Mouse (Mus musculus): ENCODE data around the gene Dut.

The Dut gene

DNA sequence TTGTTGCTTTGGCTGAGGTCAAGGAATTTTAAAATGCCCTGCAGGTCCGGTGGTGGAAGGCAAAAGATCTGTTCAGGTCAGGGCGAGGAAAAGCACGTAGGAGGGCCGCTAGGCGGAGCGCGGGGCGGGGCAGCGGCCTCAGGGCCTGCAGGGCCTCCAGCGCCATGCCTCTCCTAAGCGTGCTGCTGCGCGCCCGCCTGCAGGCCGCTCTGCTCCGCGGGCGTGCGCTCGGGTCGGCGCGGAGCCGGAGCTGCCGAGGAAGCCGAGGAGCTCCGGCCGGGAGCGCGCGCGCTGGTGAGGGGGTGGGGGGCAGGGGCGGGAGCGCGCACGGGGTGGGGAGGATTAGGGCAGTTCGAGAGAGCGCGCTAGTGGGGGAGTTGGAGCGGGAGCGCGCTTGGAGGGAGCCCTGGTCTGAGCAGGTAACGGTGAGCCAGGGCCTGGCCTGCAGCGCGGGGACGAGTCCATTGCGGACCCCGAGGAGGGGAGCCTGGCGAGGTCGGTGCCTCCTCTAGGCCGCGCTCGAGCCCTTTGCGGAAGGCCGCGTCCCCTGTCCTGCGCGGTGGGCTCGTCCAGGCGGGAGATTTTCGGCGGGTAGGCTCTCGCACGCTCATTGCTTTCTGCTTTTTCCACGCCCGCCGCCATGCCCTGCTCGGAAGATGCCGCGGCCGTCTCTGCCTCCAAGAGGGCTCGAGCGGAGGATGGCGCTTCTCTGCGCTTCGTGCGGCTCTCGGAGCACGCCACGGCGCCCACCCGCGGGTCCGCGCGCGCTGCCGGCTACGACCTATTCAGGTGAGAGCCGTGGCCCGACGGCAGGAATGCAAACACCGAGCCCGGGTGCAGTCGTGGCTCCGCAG is at the start of gene Dut:
Gene Dut, plus strand, starts transcription at position 83 of the 854 bp plus-strand sequence.
- peak; percentile 80 to 94 for DNase-seq (ENCODE audit: low spot score in 2 of 2)

GRCm38 (mm10) chr2:125208894-125209596 is 37.9 kb upstream of the Dut start:
- DNase-seq (ENCODE audit: low spot score in 2 of 2), result no peak

- DNase-seq (ENCODE audit: low spot score in 2 of 2), result no peak
Measured at GRCm38 (mm10) chr2:125211831-125212510, 35.0 kb upstream of the Dut start.

DNA sequence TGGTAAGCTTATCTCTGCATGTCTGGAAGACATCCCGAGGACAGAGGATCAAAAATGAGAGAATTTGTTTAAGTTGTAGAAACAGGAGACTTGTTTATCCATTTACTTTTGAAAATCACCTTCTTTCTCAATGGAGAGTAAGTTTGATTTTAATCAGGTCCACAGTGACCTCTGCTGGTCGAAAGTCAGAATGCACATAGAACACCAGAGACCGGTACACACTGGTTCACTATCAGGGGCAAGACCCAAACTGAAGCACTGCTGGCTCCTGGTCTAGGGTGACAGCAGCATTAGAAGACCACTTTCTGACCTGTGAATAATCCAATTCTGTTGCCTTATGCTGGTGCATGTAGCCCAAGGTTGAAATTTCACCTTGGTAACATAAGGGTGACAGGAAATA is 32.4 kb upstream of the Dut start:
- DNase-seq (ENCODE audit: low spot score in 2 of 2), result peak; percentile 13 to 42

GRCm38 (mm10) chr2:125217286-125217685 is 29.7 kb upstream of the Dut start:
- DNase-seq (ENCODE audit: low spot score in 2 of 2), result no peak

DNA sequence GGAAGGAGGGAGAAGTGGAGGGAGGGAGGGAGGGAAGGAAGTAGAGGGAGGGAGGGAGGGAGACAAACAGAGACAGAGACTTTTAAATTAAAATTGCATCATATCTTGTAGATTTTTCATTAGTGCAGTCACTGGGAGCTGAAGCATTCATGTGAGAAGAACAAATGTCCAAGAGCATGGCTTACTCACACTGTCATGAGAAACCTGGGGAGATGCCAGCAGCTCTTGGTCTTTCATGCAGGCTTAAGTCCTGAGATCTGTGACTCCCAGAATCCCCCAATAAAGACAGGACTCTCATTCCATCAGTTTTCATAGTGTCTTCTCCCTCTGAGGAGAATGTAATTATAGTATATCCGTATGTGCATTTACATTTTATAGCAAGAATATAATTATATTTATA is 28.4 kb upstream of the Dut start:
- no peak for DNase-seq (ENCODE audit: low spot score in 2 of 2)

DNA sequence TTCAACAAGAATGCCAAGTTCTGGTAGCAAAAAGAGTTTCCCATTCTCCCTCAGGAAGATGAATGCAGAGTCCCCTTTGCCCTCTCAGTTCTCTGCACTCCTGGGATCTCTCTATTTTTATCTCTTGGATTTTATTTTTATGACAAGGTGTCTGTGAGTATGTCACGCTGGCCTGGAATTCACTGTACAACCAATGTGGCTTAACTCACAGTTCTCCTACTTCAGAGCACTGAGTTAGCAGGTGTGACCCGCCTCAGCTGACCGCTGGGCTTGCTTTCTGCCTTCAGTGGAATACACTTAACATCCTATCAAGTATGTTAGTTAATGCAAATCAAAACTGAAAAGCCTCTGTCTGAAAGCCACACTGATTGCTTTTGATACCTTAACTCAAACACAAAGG is 27.7 kb upstream of the Dut start:
- no peak for DNase-seq (ENCODE audit: low spot score in 2 of 2)

- no peak for DNase-seq (ENCODE audit: low spot score in 2 of 2)
Measured at GRCm38 (mm10) chr2:125221673-125222072, 25.3 kb upstream of the Dut start.

DNA sequence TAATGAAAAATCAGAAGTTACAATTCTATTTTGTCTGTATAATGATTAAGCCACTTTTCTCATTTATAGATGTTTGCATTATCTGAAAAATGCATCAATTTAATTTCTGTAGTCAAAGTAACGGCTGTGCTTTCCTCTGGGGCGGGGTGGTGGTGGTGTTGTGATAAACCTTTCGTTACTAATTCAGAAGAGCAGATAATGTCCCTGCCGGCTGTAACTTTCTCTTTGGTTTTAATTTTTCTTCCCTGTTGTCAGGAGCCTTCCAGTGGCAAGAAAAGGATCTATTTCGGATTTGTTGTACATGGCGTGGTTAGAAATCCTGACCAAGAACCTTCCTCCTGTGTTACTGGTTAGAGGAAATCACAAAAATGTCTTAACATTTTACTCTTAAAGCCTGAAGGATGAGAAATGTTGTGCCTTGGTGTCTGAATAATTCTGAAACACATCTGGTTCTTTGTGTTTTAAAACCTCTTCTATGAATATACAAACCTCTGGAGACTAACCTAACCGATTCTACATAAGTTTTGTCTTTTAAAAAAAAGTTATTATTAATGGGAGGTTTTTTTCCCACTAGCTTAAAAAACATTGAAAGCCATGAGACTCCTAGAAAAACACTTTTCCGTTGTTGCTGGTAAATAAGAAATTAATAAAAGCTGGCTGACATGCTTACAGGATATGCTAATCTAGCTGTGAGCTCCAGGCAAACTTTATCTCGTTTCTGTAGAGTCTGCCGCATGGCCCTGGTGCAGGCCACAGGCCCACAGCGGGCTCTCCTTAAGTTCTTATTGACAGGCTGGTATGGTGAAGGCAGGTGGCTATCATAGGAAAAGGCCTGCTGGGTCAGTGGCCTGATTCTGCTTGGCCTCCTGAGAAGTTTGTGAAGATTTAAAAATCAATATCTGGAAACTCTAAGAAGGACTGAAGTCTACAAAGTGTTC is 18.2 kb upstream of the Dut start:
- DNase-seq (ENCODE audit: low spot score in 2 of 2), result no peak

- no peak for DNase-seq (ENCODE audit: low spot score in 2 of 2)
Measured at GRCm38 (mm10) chr2:125232183-125232582, 14.8 kb upstream of the Dut start.

- DNase-seq (ENCODE audit: low spot score in 2 of 2), result no peak
Measured at GRCm38 (mm10) chr2:125233537-125233936, 13.5 kb upstream of the Dut start.

- no peak for DNase-seq (ENCODE audit: low spot score in 2 of 2)
Measured at GRCm38 (mm10) chr2:125234049-125234448, 12.9 kb upstream of the Dut start.

DNA sequence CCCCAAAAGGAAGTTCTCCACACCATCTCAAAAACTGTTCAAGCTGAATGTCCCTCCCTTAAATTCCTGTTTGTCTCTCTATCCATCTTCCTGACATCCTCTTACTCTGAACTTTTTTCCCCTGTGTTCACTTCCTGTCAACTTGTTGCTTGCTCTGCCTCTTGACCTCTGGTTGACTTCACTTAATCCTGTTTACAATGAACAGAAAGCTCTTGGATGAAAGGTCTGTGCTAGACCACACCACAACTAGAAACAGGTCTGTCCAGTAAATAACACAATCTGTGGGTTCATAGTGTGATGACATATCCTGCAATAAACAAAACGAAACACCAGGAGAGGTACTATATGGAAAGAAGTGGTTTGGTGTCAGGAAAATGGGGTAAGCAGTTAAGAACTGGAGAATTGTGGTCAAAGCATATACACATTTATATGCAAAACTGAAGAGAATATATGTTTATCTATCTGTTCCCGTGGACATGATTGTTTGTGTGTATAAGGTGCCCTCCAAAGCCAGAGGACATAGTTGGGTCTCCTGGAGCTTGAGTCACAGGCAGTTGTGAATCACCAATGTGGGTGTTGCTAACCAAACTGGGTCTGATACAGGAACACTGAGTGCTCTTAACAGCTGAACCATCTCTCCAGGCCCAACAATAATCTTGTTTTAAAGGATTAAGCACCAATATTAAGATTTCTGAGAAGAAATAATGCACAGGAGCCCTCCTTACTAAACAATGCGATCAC is 1.3 kb upstream of the Dut start:
- DNase-seq (ENCODE audit: low spot score in 2 of 2), result no peak

- DNase-seq (ENCODE audit: low spot score in 2 of 2), result no peak
Measured at GRCm38 (mm10) chr2:125246669-125247068, 321 bp upstream of the Dut start.

- DNase-seq (ENCODE audit: low spot score in 2 of 2), result no peak
Measured at GRCm38 (mm10) chr2:125247962-125248235, 909 bp downstream of the Dut start.

DNA sequence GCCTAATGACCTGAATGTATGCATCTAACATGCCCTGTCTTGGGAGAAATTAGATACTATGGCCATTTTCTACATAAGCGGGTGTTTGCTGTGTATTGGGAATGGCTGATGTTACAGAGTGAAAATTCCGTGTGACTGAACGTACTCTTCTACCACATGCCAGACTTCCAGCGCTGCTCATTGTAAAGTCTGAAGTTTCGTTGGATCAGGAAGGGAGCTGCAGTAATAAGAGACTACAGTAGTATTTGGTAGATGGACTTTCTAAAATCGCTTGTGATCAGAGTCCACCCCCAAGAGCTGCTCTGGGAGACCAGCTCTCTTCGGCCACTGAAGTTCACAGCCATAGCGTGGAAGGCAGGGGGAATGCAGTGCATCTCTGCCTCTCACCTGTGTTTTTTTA is 1.3 kb downstream of the Dut start:
- DNase-seq (ENCODE audit: low spot score in 2 of 2), result no peak

DNA sequence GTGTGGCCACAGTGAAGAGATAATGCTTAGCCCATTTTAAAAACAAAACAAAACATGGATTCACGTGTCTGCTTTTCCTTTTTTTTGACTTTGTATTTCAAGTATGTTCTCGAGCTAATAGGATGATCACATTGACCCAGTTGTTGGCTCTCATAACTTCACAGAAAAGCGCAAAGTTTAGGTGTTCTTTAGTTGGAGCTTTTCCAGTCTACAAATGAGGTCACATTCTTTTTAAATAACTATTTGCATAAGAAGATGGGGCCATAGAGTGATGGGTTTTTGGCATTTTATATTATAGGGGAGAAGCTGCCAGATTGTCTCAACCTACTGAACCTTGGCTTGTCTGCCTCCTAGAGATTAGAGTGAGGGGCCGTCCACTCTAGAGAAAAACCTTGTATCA is 2.3 kb downstream of the Dut start:
- DNase-seq (ENCODE audit: low spot score in 2 of 2), result no peak

DNA sequence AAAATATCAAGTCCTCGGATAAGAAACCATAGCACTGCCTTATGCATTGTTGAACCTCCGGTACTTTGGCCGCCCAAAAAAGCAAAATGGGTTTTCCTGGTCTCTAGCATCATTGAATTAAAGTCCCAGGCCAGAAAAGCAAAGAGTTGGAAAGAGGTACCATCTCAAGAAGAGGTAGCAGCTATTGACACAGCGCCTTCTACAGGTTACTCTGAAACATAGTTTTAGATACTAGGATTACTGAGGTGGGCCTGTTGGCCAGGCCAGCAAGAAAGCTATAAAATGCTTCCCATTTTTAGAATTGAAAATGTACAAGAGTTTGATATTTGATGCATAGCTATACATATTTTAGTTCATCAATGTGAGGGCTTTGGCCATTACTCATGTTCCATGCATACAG is 2.9 kb downstream of the Dut start:
- DNase-seq (ENCODE audit: low spot score in 2 of 2), result no peak

- no peak for DNase-seq (ENCODE audit: low spot score in 2 of 2)
Measured at GRCm38 (mm10) chr2:125251781-125252180, 4.8 kb downstream of the Dut start.

DNA sequence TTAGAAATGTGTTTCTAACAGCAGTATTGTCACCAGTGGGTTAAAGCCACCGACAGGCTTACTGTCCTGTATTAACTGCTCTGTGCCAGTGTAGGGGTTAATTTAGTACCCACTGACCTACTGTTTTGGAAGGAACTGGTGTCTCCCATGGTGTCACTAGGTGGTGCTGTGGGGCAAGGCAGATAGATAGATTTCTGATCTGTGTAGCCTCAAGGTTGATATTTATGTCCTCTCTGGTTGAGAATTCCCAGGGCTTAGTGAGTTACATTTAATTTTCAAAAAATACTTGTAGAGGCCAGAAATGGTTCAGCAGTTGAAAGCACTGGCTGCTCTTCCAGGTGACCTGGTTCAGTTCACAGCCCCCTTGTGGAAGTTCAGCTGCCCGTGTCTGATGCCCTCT is 5.3 kb downstream of the Dut start:
- DNase-seq (ENCODE audit: low spot score in 2 of 2), result no peak

DNA sequence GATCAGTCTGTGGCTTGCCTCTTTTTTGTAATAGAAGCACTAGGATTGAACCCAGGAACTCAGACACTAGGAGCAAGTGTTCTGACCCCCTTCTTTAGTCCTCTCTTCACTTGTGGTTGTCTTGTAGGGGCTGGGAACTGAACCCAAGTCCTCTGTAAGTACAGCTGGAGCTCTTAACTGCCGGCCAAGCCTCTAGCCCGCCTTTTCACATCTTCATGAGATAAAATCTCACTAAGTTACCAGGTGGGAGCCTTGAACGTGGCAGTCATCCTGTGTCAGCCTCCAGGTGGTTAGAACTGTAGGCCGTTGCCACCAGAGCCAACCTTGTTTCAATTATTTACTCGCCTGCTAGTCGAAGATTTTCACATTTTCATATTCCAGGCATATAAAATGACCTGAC is 6.7 kb downstream of the Dut start:
- no peak for DNase-seq (ENCODE audit: low spot score in 2 of 2)

Data from urinary bladder, adult 18-20 months (tissue).